ENCODE assay signal across 8 mouse cellular contexts in the genomic region with DNA sequence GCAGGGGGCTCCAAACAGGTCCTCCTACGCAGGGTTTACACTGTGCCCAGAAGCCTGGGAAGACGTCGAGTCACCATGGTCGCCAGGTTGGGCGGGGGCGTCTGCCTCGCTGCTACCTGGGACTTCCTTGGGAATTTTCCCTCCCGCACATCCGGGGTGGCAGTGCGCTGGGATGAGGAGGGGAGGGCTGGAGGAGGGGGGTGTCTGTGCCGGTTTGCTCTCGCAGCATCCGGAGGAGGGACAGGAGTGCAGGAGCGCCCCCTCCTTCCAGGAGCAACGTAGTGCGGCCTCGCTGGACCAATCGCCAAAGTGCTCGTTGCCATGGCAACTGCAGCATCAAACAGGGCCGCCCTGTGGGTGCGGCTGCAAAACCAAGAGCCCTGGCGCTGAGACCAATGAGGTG.
DNase-seq lines count a peak whose midpoint lies in the region; ATAC-seq and TF ChIP-seq lines count a peak whose summit lies in the region.

No protein-coding gene starts in this region.

- TF ChIP-seq CTCF in gastrocnemius, adult 2 months (IDR thresholded peaks at IDR 0.05) = peak; percentile 38

- DNase-seq in NIH3T3 (ENCODE audit: low read depth) = peak; percentile 72
- peak; percentile 94 to 95 for DNase-seq in cerebellum, postnatal 36 days
- peak; percentile 80 for DNase-seq in gastrocnemius, adult 2 months
- DNase-seq in layer of hippocampus, postnatal 25 days (ENCODE audit: extremely low spot score in 1 of 2, low spot score in 1 of 2) = peak; percentile 78
- peak; percentile 65 for DNase-seq in lung, postnatal 14 days
- DNase-seq in retina, embryonic 14.5 days (ENCODE audit: low spot score) = peak; percentile 89
- peak; percentile 68 for DNase-seq in thymus, postnatal 25 days

- H3K27ac ChIP-seq in gastrocnemius, adult 2 months = no peak overlapping the region
- peak overlapping the region; percentile 69 for H3K27ac ChIP-seq in hindbrain, embryonic 15.5 days (replicated peaks)

- peaks cover 70% of the 10 kb centered on the region for H3K4me1 ChIP-seq in hindbrain, embryonic 15.5 days (replicated peaks)

- H3K27me3 ChIP-seq in hindbrain, embryonic 15.5 days = no peaks in the 10 kb centered on the region

- H3K9ac ChIP-seq in hindbrain, embryonic 15.5 days = peak overlapping the region; percentile 43

- WGBS in hindbrain, embryonic 15.5 days = 2% methylated on average over 22 of the region's 22 CpGs

- H3K9me3 ChIP-seq in hindbrain, embryonic 15.5 days = no peaks in the 10 kb centered on the region

- ATAC-seq in hindbrain, embryonic 15.5 days (ENCODE audit: low FRiP score, low read depth) = peak; percentile 89

- peak overlapping the region; percentile 53 for H3K4me2 ChIP-seq in hindbrain, embryonic 15.5 days

- H3K36me3 ChIP-seq in hindbrain, embryonic 15.5 days = no peaks in the 10 kb centered on the region

- no peak overlapping the region for H3K4me3 ChIP-seq in gastrocnemius, adult 2 months
- peak overlapping the region; percentile 39 for H3K4me3 ChIP-seq in hindbrain, embryonic 15.5 days

- intact Hi-C loops in gastrocnemius, adult 2 months (cut with DNase I) = loop anchor here (1.0 to 10.0 kb wide), 2 partner anchors 16 to 245 kb away; no protein-coding TSS in a partner anchor
